Mouse (Mus musculus) brain, embryonic 18.5 days (tissue): ENCODE results near the gene 2900026A02Rik.
A peak's percentile ranks its signal among the peaks of the same experiment; 100 is the strongest.

Source experiments
- DNase-seq: peaks from one replicate; pipeline ENCODE4 v3.0.0-alpha.2; 2012; ENCODE audit warnings: low read depth, low spot score

The 2900026A02Rik gene

DNA sequence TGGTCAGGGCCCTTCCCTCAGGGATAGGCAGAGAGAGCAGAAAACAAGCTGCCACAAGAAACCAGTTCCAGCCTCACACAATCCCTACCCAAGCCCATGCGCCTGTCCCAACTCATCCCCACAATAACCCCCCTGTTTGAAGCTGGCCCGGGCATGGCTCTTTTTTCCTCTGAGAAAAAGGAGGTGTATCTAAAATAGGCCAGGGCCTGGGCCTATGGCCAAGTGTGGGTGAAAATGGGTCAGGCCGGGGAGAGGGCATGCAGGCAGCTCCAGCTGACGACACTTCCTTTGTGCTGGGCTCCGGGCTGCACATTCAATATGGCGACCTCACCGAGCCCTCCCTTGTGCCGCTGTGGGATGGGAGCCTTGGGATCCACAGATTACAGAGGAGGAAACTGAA, 177.5 kb downstream of the 2900026A02Rik start:
- no peak for DNase-seq

DNA sequence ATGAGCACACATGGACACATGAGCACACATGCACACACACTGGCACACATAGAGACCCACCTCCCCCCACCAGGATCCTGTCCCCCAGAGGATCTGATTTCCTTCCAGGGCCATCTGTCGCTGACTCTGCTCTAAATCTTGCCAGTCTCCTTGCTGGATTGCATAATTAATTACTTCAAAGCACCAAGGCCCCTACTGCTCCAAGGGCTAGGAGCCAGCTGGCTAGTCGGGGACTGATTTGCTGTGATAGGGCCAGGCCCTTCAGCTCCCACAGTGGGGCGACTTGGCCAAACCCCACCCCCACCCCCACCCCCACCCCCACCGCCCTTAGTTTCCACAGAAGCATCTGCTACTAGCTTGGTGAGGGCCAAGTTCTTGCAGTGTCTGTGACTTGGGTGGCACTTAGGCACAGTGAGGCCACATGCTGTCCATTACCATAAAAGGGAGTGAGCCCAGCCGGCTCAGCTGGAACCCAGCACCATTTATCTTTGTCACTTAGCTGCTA, 179.4 kb downstream of the 2900026A02Rik start:
- peak; percentile 81 for DNase-seq

DNA sequence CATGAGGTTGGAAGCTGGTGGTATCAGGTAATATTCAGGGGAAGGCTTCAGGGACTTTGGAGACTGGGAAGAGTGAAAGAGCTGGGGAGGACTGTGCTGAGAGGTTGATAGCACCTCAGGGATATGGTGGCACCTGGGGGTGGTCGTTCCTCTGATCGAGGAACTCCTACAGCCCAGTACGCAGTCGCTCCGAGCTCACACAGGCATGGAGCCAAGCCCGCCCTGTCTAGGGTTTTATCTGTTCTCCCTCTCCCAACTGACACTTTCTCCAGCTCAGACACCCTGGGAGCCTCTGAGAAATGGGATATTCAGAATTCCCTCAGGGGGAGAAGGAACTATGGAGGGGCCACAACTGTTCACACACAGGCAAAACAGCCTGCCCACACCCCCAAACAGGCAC, 180.3 kb downstream of the 2900026A02Rik start:
- no peak for DNase-seq

DNA sequence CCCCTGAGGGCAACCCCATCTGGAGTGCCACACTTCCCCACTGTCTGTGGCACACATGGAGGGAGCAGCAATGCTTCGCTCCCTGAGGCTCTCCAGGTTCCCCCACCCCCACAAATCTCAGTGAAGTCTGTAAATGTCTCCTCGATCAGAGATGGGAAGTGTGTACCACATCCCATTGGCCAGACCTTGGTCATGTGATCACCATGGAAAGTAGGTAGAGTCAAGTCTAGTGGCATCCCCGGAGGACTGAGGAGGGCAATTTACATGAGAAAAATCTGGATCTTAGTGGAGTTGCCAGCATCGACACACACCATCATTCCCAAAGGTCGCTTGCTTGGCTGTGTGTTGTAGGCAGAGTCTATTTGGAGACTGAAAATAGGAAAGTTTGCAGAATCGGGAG, 182.4 kb downstream of the 2900026A02Rik start:
- DNase-seq: no peak
